Mouse (Mus musculus) spleen, postnatal 10 days (tissue): ENCODE results near the gene Parn.

Experiments
- DNase-seq, 2 experiments: peaks; one replicate each; pipeline ENCODE4 v3.0.0; 2021 to 2022; ENCODE audit warnings: low spot score in 2 of 2

Parn gene

DNA sequence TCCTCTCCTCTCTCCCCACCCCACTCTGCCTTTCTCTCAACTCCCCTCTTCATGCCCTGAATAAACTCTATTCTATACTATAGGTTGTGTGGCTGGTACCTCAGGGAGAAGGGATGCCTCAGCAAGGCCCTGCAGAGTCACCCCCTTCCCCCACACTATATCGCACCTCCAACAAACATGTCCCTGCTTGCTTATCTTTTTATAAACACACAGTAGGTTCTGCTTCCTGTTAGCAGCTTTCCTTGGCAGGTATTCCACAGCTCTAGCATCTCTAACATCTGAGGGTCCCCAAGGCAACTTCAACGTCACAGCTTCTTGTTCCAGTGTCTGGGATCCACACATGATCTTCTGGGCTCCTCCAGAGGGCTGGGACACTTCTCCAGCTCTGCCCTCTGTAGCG, 117.3 kb downstream of the Parn start:
- no peak for DNase-seq

DNA sequence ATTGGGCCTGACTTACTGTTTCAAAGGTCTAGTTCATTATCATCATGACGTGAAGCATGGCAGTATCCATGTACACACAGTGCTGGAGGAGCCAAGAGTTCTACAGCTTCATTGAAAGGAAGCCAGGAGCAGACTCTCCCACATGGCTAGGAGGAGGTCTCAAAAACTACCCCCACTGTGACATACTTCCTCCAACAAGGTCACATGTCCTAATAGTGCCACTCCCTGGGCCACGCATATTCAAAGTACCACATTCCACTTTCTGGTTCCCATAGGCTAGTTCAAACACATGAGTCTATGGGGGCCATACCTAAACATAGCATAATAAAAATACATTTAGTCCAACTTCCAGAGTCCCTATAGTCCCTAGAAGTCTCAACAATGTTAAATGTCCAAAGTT, 118.0 kb downstream of the Parn start:
- DNase-seq, result no peak

DNA sequence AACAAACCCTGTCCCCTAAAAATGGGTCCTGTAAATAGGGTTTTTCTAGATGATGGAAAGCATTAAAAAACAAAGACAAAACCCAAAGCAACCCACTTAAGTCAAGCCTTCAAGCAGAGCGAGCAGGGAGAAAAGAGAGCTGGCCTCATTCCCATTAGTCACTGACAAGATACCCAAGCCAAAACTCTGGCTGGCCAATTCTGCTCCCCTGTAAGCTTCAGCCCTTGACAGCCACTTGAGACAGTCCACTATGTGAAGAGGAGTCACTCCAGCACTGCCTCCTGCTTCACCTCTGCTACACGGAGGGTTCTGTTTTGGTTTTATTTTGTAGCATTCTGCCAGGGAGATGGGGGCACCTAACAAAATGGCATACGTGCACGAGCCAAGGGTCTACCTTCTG, 126.2 kb downstream of the Parn start:
- DNase-seq, result no peak

DNA sequence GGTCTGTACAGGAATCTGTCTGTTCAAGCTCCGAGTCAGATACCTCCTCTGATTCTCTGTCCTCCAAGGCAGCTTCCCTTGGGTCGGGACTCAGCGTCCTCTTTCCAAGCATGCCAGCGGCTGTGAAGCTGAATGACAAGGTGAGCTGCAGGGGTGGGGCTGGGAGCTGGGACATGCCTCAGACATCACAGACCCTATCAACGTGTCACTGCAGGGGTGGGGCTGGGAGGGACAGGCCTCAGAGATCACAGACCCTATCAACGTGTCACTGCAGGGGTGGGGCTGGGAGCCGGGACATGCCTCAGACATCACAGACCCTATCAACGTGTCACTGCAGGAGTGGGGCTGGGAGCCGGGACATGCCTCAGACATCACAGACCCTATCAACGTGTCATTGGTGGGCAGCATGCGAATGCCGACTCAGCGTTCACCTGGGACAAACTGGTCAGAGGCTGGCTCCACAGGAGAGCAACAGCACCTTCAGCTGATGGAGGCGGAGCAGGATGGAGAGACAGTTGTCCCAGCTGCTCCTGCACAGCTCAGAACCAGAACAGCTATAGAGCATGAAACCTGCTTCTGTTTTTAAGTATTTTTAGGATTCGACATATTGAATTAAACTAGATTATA, 126.7 kb downstream of the Parn start:
- no peak for DNase-seq

DNA sequence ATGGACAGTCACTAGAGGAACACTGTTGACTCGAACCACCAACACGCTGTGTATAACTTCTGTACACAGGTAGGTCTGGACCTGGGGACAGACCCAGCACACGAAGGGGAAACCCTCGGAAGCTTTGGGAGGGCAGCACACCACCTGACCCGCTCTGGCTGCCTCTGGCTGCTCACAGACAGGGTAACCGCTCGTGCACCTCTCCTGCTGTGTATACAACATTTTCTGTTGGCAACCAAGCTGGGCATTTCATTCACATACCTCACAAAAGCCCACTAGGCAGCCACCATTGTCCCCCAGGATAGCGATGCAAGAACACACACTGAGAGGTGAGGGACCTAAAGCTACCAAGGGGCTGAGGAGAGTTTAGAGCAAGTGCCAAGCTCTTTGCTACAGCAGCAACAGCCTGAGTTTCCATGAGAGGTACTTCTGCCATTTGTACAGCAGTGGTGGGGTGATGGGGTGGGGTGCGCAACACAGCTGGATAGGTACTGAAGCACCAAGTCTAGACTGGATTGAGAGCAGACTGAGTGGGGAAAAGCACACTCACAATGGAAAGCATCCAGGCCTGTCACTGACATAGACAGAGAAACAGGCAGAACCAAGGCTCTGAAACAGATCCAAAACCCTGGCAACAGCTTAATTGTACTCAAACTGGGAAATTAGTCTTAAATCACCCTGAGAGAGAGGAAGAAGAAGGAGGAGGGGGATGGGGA, 128.9 kb downstream of the Parn start:
- DNase-seq, result no peak

DNA sequence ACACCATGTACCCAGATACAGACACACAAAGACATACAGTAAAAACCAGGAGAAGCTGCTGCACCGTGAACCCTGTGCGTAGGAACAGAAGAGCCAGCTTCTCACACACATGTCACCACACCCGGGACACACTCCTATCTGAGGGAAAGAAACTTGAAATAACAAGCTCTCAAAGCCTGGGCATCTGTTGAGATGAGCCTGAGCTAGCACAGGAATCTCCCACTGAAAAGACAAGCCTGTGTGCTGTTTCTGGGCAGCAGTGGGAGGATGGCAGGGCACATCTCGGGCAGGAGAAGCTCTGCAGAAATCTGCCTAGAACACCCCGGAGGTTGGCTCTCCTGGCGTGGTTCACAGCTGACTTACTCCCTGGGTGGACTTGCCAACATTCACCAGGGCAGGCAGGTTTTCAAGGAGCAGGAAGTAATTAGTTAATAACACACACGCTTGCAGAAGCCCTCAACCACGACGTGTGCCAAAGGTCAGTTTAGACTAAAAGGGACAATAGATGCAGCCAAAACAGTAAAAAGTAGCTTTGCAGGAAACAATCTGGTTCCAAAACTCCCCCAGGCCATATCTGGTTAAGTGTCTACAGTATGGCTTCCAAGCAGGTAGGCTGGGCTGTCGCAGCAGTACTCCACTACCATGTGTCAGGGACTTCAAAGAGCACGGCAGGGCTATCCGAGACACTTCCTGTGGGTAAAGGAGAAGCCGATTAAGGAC, 129.6 kb downstream of the Parn start:
- no peak for DNase-seq

DNA sequence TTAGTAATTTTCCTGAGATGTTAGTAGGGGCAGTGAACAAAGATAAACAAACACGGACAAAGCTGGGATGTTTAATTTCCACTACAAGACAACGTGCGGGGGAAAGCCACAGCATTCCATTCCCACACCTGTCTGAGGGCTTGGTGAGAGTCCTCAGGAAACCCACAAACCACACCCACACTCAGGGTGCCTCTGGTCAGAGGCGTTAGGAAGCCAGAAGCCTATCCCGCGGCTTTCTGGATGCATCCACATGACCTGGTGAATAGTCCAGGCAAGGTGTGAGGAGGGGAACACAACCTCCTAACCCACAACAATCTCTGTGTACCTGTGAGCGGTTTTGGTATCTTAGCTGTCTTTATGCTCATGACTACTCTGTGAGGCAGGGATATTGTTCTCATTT, 131.6 kb downstream of the Parn start:
- DNase-seq, result no peak

DNA sequence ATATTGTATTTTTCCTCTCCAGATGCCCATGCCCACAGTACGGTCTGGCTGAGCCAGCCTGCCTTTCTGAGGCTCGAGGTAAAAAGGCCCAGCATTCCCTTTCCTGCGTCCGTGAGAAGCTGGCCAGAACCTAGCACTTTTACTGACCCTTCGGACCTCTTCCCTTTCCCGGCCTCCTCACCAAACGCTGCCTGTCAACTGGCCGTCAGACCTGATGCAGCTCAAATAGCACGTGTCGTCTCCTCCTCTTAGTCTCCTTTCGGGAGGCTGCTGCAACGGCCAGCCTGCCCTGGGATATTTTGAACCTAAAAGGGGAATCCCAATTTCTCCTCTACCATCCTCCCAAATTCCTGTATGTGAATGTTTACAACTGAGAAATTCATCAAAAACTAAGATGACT, 132.1 kb downstream of the Parn start:
- no peak for DNase-seq

DNA sequence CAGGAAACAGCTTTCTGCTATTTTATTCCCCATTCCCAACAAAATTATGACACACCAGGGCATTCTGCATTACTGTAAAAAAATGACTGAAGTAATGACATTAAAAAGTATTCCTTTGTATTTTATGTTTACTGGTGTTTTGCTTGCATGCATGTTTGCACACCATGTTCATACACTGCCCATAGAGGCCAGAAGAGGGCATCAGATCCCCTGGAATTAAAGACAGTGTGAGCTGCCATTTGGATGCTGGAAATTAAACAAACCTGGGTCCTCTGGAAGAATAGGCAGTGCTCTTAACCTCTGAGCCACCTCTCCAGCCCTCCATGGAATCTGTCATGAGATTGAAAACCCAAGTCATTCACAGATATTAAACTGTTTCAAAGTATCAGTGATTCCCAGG, 135.1 kb downstream of the Parn start:
- no peak for DNase-seq

DNA sequence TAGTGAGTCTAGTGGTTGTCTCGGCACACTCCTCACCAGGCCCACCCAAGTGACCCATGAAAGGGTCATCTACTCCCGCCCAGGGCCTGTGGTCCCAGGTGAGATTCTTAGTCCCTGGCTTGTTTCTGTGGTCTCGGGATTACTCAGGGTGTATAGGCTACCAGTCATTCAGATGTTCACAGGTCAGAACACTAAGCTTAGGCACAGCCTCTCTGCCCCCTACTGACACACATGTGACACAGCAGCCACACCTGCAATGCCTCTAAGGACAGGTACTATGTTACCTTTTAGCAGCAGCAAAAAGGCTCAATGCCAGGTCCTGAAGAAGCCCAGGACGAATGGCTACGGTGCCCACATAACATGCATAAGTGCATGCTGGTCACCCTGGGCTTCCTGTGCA, 136.7 kb downstream of the Parn start:
- no peak for DNase-seq

DNA sequence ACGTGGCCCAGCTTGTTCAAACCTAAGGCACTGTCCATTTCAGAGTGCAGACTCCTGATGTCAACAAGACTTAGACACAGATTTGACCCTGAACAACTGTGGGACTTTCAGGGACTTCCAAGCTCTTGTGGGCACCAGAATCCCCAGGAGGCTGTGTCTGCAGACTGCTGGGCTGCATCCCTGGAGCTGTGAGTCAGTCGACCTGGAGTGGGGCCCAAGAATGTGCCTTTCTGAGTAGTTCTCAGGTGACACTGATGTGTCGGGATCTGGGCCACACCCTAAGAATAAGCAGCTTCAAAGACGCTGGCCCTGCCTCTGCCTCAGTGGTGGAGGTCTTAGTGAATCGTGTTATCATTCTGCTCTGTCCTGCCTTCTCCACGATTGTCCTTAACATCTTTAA, 146.6 kb downstream of the Parn start:
- DNase-seq, result no peak

DNA sequence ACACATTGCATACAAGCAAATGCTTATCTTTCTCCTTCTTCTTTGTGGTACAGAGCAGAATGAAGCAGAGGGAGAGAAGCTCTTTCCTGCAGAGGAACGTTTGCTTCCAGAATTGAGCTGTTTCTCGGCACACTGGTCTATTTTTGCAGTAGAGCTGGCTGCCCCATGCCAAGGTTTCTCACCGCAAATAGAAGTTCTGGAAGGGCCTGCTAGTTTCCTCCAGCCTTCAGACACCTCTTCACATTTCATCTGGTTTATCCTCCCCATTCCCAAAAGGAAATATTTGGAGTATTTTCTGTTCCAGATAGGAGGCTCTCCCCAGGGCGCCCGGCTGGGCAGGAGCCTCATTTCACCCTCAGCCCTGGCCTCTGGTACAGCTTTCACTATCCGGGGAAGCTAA, 147.7 kb downstream of the Parn start:
- DNase-seq, result no peak

DNA sequence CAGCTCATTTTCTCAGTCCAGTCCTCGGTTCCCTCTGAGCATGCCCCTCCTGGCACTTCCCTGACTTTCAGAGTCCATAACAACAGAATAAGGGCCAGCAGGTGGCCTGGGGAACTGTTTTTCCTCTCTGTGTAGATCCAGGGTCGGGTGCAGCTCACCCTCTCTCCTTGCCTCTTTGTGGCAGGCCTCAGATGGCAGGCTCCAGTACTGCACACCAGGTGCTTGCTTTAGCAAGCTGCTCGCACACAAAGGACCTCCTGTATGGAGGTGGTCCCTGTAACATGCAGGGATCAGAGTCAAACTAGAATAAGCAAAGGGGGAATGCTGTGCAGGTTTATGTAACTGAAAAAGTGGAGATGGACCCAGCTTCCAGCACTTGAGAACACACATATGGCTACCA, 151.8 kb downstream of the Parn start:
- no peak for DNase-seq

DNA sequence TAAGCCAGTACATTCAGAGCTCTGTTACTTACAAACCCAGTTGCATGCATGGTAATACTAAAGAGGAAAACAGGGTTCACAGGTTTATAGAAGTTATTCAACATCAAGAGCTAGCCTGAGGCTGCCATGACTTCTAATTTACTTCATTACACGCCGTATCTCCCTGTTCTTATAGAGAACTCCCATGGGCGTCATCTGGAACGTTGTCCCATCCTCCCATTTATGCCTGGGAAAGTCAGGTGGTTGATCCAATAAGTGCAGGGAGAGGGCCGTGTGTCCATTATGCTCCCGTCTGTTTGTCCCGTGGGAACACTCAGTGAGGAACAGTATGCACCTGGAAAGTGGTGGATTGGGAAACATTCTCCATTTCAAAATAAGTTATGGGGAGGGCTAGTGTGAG, 152.4 kb downstream of the Parn start:
- DNase-seq, result no peak

DNA sequence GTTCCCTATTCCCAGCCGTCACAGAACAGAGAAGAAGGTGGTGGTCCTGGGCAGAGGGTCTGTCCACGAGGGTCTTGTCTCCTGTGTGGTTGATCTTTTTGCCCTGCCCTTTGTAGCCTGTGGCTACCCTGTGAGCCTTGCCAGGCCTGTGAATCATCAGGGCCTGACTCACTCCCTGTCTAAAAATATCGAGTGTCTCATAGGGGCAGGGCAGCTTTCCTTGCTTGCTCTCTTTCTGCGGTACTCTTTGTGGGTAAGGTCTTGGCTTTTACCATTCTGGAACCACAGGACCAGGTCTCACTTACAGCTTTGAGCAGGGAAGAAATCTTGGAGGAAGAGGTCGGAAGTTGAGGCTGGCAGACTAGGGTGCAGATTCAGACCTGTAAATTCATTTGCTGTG, 162.9 kb downstream of the Parn start:
- no peak for DNase-seq

DNA sequence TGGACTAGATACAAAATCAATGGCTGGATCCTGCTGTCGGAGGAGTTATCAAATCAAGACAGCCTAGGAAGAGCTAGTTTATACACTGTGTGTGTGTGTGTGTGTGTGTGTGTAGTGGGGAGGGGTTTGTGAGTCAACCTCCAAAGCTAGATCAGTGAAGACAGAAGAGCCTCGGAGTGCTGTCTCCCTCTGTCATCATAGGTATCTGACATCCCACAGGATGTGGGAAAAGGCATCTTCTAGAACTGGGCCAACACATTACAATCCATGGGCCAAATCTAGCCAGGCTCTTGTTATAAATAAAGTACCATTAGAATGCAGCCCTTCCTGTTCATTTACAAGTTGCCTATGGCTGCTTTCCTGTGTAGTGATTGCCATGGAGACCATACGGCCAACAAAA, 163.5 kb downstream of the Parn start:
- DNase-seq, result no peak

DNA sequence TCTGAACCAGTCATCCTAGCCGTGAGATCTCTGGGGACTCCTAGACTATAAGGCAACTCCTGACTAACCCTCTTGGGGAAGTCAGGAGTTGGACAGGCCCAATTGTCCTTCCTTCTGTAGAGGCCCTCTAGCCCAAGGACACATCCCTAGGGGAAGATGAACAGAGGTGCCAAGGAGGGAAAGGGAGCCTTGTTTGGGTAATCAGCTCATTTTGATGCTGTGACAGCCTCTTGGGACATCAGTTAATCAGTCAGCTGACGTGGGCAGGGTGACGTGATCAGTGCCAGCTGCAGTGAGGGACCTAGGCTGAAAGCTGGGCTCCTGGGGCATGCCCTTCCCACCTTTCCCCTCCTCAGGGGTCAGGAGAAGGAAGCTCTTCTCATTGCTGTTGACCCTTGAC, 169.0 kb downstream of the Parn start:
- DNase-seq, result no peak

DNA sequence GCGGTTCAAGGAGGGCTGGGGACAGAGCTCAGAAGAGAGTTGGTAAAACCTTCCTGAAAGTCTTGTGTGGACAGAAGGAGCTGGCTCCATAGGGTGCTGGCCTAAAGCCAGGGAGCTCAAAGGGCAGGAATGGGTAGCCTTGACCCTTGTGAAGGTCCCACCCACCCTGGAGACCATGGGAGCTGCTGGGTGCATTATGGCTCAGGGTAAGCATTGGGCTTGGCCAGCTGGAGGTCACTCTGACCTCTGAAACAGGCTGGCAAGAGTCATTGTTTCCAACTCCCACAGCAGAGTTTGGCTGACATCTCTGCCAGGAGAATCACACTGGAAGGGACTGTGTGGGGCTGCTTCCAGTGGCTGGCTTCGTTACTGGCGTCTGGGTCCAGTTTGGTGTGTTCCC, 174.0 kb downstream of the Parn start:
- DNase-seq, result no peak

DNA sequence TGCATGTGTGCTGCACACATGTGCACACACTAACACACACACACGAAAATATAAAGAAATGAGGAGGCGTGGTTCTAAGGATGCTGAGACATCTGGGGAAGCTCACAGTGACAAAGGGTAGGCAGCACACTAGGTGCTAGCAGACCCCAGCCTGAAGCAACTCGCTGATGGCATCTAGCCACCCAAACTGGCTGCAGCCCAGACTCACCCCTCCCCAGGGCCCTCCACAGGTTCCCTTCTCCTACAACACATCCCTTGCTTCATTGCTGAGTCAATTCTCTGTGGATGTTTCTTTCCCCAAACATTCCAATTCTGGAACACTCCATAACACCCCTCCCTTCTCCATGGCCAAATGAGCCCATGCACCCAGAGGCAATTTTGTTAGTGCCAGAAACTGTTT, 175.0 kb downstream of the Parn start:
- no peak for DNase-seq

DNA sequence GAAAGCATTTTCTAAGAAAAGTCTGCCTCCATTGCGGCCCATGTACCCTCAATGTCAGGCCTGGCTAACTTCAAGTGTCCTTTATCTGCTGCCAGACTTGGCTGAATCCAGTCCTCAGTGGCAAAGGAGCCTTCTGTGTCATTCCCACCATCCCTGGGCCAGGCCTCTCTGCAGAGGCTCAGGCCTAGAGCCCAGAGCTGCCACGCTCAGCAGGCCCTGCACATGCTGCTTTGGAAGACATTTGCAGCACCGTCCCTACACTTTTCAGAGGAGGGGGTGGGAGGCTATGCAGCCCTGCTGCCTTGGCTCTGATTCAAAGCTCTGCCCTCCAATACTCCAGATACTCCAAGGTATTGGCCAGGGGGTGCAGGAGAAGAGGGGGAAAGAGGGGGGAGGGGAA, 176.2 kb downstream of the Parn start:
- no peak for DNase-seq
